ENCODE assay signal across 16 mouse cellular contexts in genomic region chr1:136773743-136774142, GRCm38 (mm10).
A peak's percentile ranks its signal among the peaks of the same experiment; 100 is the strongest.
DNase-seq lines count a peak whose midpoint lies in the region; ATAC-seq and TF ChIP-seq lines count a peak whose summit lies in the region.
"Had no signal": no experiment of that assay in that cellular context is flagged by ENCODE, and none has a peak within 500 bp of the region (broad histone marks: within the 10 kb centered on the region; RNA-seq: fewer than 3 reads in every experiment).

No protein-coding gene starts in this region.

- no peaks in the 10 kb centered on the region for H3K36me3 ChIP-seq in hindbrain, postnatal 0 days (ENCODE audit: insufficient read depth, low read length)
- H3K36me3 ChIP-seq in hindbrain, embryonic 10.5 days: no peaks in the 10 kb centered on the region
- H3K36me3 ChIP-seq in lung, postnatal 0 days (ENCODE audit: insufficient read depth, low read length): no peaks in the 10 kb centered on the region
- H3K36me3 ChIP-seq in splenic B cell, adult 2 months (ENCODE audit: control insufficient read depth, insufficient read depth, low read length, poor library complexity, severe bottlenecking): no peaks in the 10 kb centered on the region
- no peaks in the 10 kb centered on the region for H3K36me3 ChIP-seq in forebrain, embryonic 10.5 days (replicated peaks)
- H3K36me3 ChIP-seq: embryonic facial prominence, embryonic 10.5 days had no signal

- peaks cover 6% of the 10 kb centered on the region; the same call in 1 of the 2 replicates for H3K27me3 ChIP-seq in hindbrain, postnatal 0 days (ENCODE audit: insufficient read depth, low read length)
- peaks cover 24% of the 10 kb centered on the region for H3K27me3 ChIP-seq in hindbrain, embryonic 10.5 days (ENCODE audit: insufficient read depth, poor library complexity, severe bottlenecking)
- H3K27me3 ChIP-seq in lung, postnatal 0 days (replicated peaks; ENCODE audit: insufficient read depth, low read length): no peaks in the 10 kb centered on the region
- H3K27me3 ChIP-seq in splenic B cell, adult 2 months (ENCODE audit: control insufficient read depth, insufficient read depth, low read length, poor library complexity, severe bottlenecking): no peaks in the 10 kb centered on the region
- H3K27me3 ChIP-seq in forebrain, embryonic 10.5 days (ENCODE audit: poor library complexity, severe bottlenecking): peaks cover 11% of the 10 kb centered on the region
- H3K27me3 ChIP-seq: forebrain, embryonic 13.5 days had no signal

- ATAC-seq in hindbrain, postnatal 0 days: no peak
- ATAC-seq in lung, postnatal 0 days: no peak
- ATAC-seq: forebrain, embryonic 13.5 days had no signal

- 90% methylated on average over 6 of the region's 6 CpGs for WGBS in hindbrain, postnatal 0 days
- 87% methylated on average over 6 of the region's 6 CpGs for WGBS in hindbrain, embryonic 10.5 days
- WGBS in lung, postnatal 0 days: 89% methylated on average over 6 of the region's 6 CpGs
- WGBS in forebrain, embryonic 10.5 days: 87% methylated on average over 6 of the region's 6 CpGs

- H3K4me2 ChIP-seq in hindbrain, postnatal 0 days (ENCODE audit: low read depth, low read length): no peak overlapping the region
- H3K4me2 ChIP-seq in lung, postnatal 0 days (replicated peaks; ENCODE audit: low read depth, low read length): no peak overlapping the region
- H3K4me2 ChIP-seq: forebrain, embryonic 13.5 days had no signal

- no peak for TF ChIP-seq EP300 in lung, postnatal 0 days (IDR thresholded peaks at IDR 0.05)

- TF ChIP-seq CTCF in hindbrain, postnatal 0 days (IDR thresholded peaks at IDR 0.05; ENCODE audit: low read depth): peak; percentile 49
- TF ChIP-seq CTCF in lung, postnatal 0 days (IDR thresholded peaks at IDR 0.05): peak; percentile 63

- H3K27ac ChIP-seq in hindbrain, postnatal 0 days: no peak overlapping the region
- no peak overlapping the region for H3K27ac ChIP-seq in hindbrain, embryonic 10.5 days
- no peak overlapping the region for H3K27ac ChIP-seq in lung, postnatal 0 days (ENCODE audit: low read length)
- H3K27ac ChIP-seq in forebrain, embryonic 10.5 days: no peak overlapping the region
- H3K27ac ChIP-seq: embryonic facial prominence, embryonic 10.5 days; forebrain, embryonic 13.5 days had no signal

- DNase-seq in hindbrain, postnatal 0 days (ENCODE audit: low spot score): no peak
- DNase-seq in hindbrain, embryonic 10.5 days (ENCODE audit: low spot score): no peak
- DNase-seq in lung, postnatal 0 days (ENCODE audit: low spot score): no peak
- DNase-seq in lung, adult 18-20 months: no peak
- DNase-seq in NIH3T3 (ENCODE audit: low read depth): peak; percentile 20
- DNase-seq in splenic B cell, adult 2 months (ENCODE audit: low read depth, low spot score): peak; percentile 24
- no peak for DNase-seq in urinary bladder, postnatal 14 days (ENCODE audit: low spot score)
- no peak for DNase-seq in forebrain, embryonic 10.5 days (ENCODE audit: extremely low spot score, low spot score)
- DNase-seq: adrenal gland, postnatal 36 days; cerebellum, adult 18-20 months; gastrocnemius, postnatal 36 days; lung, postnatal 14 days; right cerebral cortex, postnatal 25 days; thymus, postnatal 36 days had no signal

- no peaks in the 10 kb centered on the region for H3K9me3 ChIP-seq in hindbrain, postnatal 0 days (ENCODE audit: low read length)
- 0 out of 2 replicates have a peak, but pooled peaks cover 8% of the 10 kb centered on the region for H3K9me3 ChIP-seq in hindbrain, embryonic 10.5 days
- no peaks in the 10 kb centered on the region for H3K9me3 ChIP-seq in lung, postnatal 0 days (ENCODE audit: low read length)
- peaks cover 5% of the 10 kb centered on the region; the same call in 1 of the 2 replicates for H3K9me3 ChIP-seq in forebrain, embryonic 10.5 days
- H3K9me3 ChIP-seq: forebrain, embryonic 13.5 days had no signal

- no peak overlapping the region for H3K9ac ChIP-seq in hindbrain, postnatal 0 days (replicated peaks; ENCODE audit: low read length)
- no peak overlapping the region for H3K9ac ChIP-seq in lung, postnatal 0 days (replicated peaks; ENCODE audit: low read depth)
- H3K9ac ChIP-seq: forebrain, embryonic 13.5 days had no signal

- H3K4me1 ChIP-seq in hindbrain, postnatal 0 days (ENCODE audit: insufficient read depth, low read length): 0 out of 2 replicates have a peak, but pooled peaks cover 3% of the 10 kb centered on the region
- H3K4me1 ChIP-seq in hindbrain, embryonic 10.5 days (replicated peaks): peaks cover 40% of the 10 kb centered on the region
- no peaks in the 10 kb centered on the region for H3K4me1 ChIP-seq in lung, postnatal 0 days (ENCODE audit: insufficient read depth, low read depth, low read length)
- H3K4me1 ChIP-seq in forebrain, embryonic 10.5 days: peaks cover 25% of the 10 kb centered on the region

- no peak overlapping the region for H3K4me3 ChIP-seq in hindbrain, postnatal 0 days (ENCODE audit: low read length)
- H3K4me3 ChIP-seq in hindbrain, embryonic 10.5 days: no peak overlapping the region
- no peak overlapping the region for H3K4me3 ChIP-seq in lung, postnatal 0 days (ENCODE audit: low read depth, low read length)
- no peak overlapping the region for H3K4me3 ChIP-seq in forebrain, embryonic 10.5 days
- H3K4me3 ChIP-seq: embryonic facial prominence, embryonic 10.5 days; forebrain, embryonic 13.5 days had no signal

Comparison
In these comparisons a context has a peak if more than half of its experiments do, and no peak if none do; other contexts are left out.
1. DNase-seq: peak in NIH3T3 (single experiment) and splenic B cell, adult 2 months (single experiment); none in hindbrain, postnatal 0 days (single experiment), hindbrain, embryonic 10.5 days (single experiment), lung, postnatal 0 days (single experiment), lung, adult 18-20 months (0 of 2), urinary bladder, postnatal 14 days (single experiment) and forebrain, embryonic 10.5 days (single experiment).